Mouse (Mus musculus): Measurements from ENCODE around the gene Rap1gap2.

The Rap1gap2 gene

GRCm38 (mm10) chr11:74621974-74622669 lies 11.4 kb upstream of the Rap1gap2 start:
- DNase-seq (ENCODE audit: low read depth, low spot score), result no peak

DNA sequence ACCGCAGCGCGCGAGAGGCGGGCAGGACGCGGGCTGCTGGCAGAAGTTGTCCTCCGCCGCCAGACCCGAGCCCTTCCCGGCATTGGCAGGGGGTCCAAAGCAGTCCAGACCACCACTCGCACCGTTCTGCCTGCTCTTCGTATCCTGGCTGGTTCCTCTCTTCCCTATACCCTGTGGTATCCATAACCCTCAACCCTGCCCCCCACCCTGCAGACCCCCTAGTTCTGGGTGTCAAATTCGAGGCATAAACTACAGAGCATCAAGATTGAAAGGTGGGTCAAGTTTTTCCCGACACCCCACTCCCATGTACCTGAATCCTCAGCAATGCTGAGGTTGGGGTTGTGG lies 9.2 kb upstream of the Rap1gap2 start:
- no peak for DNase-seq (ENCODE audit: low read depth, low spot score)

GRCm38 (mm10) chr11:74619201-74619955 lies 8.7 kb upstream of the Rap1gap2 start, which contains the start of gene Ccdc92b:
TSS of gene Ccdc92b (plus strand) at chr11:74619605.
- DNase-seq (ENCODE audit: low read depth, low spot score), result peak; percentile 68

DNA sequence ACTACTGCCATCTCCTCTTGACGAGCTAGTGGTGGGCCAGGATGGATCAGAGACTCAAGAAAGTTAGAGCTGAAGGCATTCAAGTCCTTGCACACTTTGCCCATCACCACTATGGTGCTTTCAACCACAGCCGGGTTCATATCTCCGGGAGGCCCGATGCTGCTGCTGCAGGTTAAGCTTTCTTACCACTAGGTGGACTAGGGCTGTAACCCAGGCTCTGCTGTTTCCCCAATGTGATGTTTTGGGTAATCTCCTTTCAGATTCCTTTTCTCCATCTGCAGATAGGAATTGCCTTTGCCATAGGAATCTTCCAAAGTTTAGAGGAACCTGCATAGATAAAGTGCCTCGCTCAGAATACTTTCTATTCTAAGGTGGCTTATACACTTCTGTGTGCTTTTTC lies 4.9 kb upstream of the Rap1gap2 start:
- no peak for DNase-seq (ENCODE audit: low read depth, low spot score)

DNA sequence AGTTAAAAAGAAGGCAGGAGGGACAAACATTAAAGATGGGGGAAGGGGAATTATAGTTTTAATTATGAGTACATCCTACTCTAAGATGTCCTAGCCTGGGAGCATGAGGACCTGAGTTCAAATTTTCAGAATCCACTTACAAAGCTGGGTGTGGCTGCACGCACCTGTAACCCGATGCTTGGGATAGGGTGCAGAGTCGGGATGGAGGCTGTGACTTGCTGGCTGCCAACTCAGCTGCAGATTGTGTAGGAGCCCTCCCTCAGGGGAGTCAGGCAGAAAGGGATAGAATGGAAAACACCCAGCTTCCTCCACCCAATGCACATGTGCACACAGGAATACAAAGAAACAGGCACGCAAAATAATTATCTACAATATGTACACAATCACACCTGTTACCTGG lies 2.7 kb upstream of the Rap1gap2 start:
- no peak for DNase-seq (ENCODE audit: low read depth, low spot score)

DNA sequence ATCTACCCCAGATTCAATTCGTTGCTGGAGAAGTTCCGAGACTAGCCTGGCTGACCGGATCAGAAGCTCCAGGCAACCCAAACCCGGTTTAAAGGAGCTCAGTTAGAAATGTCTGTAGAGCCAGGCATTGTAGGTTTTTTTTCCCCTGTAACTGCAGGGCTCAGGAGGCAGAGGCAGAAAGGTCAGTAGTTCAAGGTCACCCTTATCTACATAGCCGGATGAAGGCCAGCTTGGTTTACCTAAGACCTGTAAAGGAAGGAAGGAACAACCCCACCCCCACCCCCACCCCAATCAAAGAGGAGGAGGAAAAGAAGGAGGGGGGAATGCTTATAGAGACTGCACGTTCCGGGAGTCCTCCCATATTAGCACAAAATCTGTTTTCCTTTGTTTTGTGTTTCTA lies 722 bp upstream of the Rap1gap2 start:
- DNase-seq (ENCODE audit: low read depth, low spot score), result no peak

DNA sequence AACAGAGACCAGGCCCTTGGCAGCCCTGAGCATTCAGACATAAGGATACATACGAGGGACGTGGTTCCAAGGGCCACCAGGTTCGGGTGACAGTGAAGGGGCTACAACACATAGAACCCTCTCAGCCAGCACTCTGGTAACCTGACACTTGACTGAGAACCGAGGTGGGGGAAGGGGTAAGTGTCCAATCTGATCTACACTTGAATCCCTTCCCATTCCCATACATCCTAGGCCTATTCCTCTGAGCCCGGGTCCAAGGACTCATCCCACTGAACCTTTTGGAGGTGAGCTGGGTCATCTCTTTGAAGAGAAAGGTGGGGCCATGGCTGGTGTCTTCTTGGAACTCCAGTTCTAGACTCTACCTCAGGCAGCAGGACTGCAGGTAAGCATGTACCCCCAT lies 647 bp downstream of the Rap1gap2 start:
- no peak for DNase-seq (ENCODE audit: low read depth, low spot score)

DNA sequence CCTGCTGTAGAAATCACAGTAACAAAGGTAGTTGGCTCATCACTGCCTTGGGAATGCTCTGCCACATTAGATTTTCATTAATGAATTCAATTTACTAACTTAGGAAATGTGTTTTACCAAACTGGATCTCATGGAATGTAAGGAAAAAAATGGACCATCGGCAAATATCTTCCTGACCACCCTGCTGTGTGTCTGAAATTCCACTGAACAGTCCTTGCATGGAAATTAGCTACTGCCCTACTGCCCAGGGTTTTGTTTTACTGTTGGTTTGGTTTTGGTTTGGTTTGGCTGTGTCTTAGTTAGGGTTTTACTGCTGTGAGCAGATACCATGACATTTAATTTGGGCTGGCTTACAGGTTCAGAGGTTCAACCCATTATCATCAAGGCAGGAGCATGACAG lies 8.4 kb downstream of the Rap1gap2 start:
- DNase-seq (ENCODE audit: low read depth, low spot score), result no peak

GRCm38 (mm10) chr11:74597990-74598337 lies 12.8 kb downstream of the Rap1gap2 start:
- no peak for DNase-seq (ENCODE audit: low read depth, low spot score)

DNA sequence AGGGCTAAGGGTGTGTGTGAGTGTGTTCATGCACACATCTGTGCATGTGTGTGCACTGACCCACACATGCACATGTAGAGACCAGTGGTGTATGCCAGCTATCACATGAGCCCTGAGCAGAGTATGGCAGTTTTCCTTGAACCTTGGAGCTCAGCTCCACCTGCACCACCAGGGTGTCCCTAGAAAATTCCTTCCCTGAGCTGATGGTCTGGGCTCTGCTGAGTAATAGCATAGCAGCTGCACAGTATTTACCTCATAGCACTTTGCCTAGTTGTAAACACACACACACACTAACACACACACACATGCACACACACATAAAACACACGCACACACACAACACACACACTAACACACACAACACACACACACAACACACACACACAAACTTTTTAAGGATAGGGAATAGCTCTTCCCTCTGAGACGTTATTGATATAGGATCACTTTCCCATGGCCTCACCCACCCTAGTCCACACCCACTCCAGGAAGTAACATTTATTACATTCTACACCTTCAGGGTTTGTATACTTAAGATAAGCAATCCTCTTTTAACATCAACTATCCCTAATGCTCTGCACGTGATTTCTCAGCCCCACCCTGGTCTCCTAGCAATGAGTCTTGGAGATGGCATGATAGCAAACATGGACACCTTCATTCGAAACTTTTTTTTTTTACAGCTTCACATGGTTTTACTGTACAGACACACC lies 13.3 kb downstream of the Rap1gap2 start:
- DNase-seq (ENCODE audit: low read depth, low spot score), result no peak

DNA sequence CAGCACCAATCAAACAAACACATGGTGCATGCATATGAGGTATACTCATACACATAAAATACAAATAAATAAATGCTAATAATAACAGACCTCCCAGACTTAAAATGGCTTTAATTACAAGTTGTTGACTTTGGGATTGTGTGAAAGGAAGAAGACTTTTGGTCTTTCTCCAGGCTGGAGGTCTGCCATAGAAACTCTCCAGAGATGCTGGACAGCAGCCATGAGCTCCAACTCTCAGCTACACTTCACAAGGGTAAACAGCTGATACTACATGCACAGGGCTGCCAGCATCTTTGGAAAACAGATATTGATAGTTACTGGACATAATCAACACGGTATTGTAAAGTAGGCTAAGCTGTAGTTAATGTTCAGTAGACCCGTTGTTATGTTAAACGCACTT lies 18.5 kb downstream of the Rap1gap2 start:
- no peak for DNase-seq (ENCODE audit: low read depth, low spot score)

- no peak for DNase-seq (ENCODE audit: low read depth, low spot score)
Measured at GRCm38 (mm10) chr11:74590691-74591090, 20.0 kb downstream of the Rap1gap2 start.

GRCm38 (mm10) chr11:74590239-74590596 lies 20.5 kb downstream of the Rap1gap2 start:
- no peak for DNase-seq (ENCODE audit: low read depth, low spot score)

DNA sequence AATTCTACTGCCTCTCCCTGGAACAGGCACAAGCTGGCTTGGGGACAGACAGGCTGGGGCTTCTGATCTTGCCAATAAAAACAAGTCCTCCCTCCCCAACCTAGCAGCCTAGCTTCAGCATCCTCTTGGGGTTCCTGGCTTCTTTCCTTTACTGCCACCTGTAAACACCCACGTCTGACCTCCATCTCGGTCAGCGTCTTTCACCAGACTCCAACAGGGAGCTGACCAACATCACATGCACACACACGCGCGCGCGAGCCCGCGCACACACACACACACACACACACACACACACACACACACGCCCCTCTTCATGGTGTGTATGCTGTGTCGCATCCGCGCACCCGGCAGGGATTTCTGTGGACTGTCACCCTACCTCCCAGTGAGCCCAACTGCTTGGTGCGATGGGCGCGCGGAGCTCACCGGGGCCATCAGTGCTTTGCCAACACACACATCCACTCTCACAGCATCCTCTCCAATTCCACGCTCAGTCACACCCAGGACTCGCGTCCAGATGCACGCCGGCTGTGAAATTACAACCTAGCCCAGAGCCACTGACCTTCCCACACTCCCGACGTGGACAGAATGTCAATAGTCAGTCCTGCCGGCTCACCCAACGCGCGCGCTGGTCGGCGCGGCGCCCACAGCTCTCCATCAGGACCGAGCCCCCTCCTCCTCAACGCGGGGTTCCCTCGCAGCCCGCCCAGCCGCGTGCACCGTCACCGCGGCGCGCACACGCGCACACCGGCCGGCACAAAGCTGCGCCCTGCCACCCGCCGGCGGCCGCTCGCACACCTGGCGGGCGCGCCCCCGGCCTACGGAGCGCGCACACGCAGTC lies 21.1 kb downstream of the Rap1gap2 start:
- DNase-seq (ENCODE audit: low read depth, low spot score), result no peak

DNA sequence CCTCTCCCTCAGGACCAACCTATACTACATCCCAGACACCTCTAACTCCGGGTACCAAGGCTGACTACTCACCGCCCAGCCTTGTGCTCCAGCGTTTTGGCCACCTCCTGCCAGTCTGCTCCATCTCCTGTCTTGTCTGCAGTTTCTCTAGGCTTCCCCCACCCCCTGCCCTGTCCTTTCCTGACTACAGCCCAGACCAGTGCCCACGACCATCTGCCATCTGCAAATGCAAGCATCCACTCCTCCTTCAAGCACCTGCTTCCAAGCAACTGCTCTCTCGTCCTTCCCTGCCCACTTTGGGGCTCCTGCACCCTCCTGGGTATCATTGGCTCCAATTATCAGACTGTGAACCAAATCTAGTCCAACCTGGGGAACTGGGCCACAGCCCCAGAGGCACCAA lies 24.3 kb downstream of the Rap1gap2 start:
- no peak for DNase-seq (ENCODE audit: low read depth, low spot score)

- peak; percentile 28 for DNase-seq (ENCODE audit: low read depth, low spot score)
Measured at GRCm38 (mm10) chr11:74584946-74585723, 25.6 kb downstream of the Rap1gap2 start.

- no peak for DNase-seq (ENCODE audit: low read depth, low spot score)
Measured at GRCm38 (mm10) chr11:74583824-74584349, 26.8 kb downstream of the Rap1gap2 start.

- DNase-seq (ENCODE audit: low read depth, low spot score), result no peak
Measured at GRCm38 (mm10) chr11:74582464-74582863, 28.3 kb downstream of the Rap1gap2 start.

DNA sequence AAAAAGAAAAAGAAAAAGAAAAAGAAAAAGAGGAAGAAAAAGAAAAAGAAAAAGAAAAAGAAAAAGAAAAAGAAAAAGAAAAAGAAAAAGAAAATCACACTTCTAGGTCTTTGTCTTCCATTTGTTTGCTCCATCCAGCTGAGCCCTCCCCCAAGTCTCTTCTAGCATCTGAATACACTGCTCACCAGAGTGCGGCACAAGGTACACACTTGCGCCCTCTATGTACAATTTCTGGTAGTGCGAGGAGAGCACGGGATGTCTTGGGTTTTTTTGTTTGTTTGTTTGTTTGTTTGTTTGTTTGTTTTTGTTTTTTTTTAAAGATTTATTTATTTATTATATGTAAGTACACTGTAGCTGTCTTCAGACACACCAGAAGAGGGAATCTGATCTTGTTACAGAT lies 29.4 kb downstream of the Rap1gap2 start:
- DNase-seq (ENCODE audit: low read depth, low spot score), result peak; percentile 30

DNA sequence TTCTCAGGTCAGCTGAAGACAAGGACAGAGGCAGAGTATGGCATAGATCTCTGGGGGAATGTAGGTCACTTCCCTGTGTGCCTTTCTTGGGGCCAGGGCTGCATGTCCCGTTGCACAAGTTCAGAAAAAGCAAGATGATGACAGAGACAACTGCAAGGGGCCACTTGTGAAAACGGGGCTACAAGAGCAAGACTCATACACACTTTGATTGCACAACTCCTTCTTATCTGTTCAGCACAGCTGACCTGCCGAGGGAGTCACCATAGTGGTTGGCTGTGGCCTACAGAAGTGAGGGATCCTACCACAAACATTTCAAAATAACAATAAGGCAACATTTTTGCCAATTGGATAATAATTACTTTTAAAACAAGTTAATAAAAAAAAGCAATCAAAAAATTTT lies 33.6 kb downstream of the Rap1gap2 start:
- DNase-seq (ENCODE audit: low read depth, low spot score), result no peak

DNA sequence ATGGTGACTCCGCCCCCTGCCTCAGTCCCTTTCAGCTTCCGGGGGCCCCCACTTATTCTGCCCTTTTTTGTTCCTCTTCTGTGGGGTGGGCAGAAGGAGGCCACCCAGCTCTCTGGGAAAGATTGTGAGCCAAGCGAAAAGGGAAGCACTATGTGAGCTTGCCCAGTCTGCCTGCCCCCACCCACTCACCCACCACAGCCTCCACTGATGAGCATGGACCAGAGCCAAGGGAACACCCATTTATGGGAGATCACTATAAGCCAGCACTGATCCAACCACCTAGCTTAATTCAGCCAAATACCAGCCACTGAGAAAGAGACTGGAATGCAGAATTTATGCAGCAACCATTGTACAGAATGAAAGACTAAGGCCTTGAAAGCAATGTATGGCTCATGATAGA lies 34.8 kb downstream of the Rap1gap2 start:
- DNase-seq (ENCODE audit: low read depth, low spot score), result no peak
